Mouse (Mus musculus) bone marrow macrophage, adult 2 months (primary cell): ENCODE data around the gene Prss40.

Source experiments
- CTCF ChIP-seq: IDR thresholded peaks from 2 replicates; pipeline ENCODE4 v1.5.1; 2012; ENCODE audit warnings: low read depth, mild to moderate bottlenecking, low read length, moderate library complexity
- POLR2A ChIP-seq: IDR thresholded peaks from 2 replicates; pipeline ENCODE4 v1.6.1; 2012; ENCODE audit warnings: mild to moderate bottlenecking, low read depth, low read length, borderline replicate concordance

GRCm38 (mm10) chr1:34511027-34511426, 49.7 kb downstream of the Prss40 start:
- TF ChIP-seq CTCF (peak; percentile 93), POLR2A (no peak)
